Mouse (Mus musculus): ENCODE measurements around the gene Psg29.

Gene Psg29

DNA sequence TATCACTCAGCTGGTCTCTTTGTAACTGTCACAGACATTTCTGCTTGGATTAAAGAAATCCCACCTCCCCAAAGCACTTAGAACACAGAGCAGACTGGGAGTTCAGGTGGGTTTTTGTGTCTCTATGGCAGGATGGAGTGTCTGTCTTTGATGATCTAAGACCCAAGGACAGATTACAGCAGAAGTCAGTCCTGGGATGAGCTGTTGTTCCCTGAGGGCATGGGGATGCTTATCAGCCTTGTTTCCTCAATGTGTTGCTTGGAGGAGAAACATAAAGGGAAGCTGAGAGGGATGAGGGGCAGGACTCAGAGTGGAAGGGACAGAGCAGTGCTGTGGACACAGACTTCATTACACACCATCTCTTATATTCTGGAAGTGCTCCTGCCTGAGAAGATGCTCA is at the start of gene Psg29:
TSS of gene Psg29 (plus strand) at position 301 of the 400 bp plus-strand sequence.
- DNase-seq: no peak

DNA sequence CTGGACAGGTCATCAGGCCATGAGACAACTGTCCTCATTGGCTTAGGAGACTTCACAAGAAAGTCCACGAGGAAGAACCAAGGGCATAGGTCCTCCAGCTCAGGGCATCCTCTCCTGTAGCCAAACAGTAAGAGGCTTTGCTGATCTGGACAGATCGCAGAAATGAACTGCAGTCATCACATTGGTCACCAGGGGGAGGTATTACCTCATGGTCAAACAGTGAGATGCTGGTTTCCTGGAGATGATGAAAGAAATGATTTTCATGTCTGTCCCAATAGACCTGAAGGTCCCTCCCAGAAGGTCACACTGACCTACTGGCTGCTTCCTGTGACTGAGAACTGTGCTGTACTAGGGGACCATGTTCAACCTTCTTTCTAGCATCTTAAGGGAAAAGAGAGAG is 47.6 kb upstream of the Psg29 start:
- DNase-seq: peak; percentile 80

DNA sequence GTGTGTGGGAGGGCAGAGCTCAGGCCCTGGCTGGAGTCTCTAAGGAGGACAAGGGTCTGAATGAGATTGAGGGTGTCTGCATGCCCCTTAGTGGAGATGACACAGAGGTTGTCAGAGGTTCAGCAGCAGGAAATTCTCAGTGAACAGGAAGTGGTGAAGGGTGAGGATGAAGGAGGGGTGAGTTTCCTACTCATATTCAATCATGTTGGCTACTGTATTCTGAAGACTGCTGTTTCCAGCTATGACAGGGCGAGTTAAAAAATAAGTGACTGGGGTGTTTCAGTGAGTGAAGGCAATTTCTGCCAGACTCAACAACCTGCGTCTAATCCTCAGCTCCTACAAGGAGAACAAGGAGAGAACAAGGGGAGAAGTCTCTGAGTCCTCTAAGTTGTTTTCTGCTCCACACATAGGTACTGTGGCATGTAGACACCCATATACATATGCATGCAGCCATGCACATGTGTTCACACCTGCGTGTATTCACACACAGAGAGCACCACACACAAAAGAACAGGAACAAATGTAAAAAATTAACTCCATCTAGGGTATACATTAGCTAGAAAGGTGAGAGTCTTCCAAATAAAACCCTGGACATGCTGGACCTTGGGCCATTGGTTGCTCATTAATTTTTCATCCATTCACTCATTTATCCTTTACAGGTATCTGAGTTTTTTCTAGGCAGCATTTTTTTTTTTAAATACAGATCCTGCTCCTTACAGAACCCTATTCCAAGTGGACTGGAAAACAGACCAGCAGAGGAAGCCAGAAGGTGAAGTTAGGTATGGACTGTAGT is 46.2 kb upstream of the Psg29 start:
- no peak for DNase-seq

DNA sequence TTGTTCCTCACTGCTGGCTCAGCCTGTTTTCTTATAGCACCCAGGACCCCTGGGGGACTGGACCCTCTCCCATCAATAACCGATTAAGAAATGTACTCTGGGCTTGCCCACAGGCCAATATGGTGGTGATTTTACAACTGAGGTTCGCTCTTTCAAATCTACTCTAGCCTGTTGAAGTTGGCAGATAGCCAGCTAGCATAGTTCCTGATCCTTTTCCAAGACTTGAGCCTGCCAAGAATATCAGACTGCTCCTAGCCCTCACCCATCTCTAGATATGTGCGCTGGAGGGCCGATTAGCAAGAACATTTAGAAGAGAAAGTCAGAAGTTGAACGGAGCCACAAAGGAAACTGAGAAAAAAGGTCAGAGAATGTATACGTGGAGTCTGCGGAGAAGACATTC is 44.3 kb upstream of the Psg29 start:
- DNase-seq: peak; percentile 41

DNA sequence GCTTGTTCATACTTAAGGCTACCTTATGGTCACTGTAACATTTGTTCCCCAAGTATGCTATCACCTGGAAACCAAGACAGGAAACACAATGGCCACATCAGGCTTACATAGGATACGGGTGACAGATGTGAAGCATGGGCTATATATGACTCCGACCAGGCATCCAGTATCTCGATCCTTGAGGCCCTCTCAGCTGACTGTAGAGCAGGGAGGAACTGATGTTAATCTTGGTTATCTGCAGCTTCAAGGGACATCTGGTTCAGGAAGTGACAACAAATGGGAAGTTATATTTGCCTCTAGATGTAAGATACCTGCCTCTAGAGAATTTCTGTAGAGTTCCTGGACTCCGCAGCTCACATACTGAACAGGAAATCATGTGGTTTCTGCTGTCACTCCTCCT is 31.4 kb upstream of the Psg29 start:
- no peak for DNase-seq

DNA sequence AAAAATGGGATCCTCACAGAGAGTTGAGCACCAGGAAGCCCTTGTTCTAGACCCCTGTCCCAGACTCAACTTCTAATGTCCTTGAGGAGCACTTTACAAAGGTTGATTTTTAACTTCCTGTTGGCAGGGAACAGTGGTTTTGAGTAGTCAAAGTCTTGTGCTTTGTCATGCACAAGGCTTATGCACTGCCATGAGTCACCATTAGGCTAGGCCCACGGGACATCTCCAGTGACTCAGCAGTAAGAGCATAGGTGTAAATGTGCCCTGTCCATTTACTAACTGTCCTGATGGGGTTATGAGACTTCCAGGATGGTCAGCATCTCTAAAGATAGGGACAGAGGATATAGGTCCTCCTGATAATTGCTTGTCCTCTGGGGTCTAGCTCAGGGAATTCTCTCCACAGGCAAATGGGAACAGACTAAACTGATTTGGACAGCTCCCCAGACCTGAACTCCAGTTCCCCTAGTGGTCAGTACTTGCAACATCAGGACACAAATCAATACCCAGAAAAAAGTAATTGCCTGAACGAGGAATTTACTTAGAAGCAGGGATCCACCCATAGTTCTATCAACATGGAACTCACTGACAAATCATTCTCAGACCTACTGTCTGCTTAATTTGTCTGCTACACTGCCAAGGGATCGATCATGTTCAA is 2.4 kb downstream of the Psg29 start:
- no peak for DNase-seq
